Mouse (Mus musculus) embryo, embryonic 10 days (tissue): ENCODE results near the gene Klhdc7b.

ENCODE experiments used
- DNase-seq: peaks from one replicate; pipeline ENCODE4 v3.0.0-alpha.2; 2015; ENCODE audit warnings: low spot score

Gene Klhdc7b

DNA sequence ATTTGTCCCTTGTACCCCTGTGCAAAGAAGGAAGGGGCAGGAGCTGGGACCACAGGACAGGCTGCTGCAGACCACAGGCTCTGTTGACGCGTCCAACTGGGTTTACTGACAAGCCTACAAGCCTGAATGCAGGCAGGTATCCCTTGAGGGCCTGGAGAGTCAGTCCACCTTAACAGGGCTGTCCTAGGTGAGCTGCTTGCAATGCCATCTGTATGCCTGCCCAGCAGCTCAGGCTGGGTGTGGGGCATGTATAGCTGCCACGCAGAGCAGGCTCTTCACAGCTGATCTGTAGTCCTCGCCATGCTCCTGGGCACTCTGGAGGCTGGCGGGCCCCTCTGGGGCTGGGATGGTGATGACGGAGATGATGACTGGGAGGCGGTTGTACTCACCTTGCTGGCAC lies at the start of gene Klhdc7b:
Gene Klhdc7b, plus strand, starts transcription at position 301 of the 400 bp plus-strand sequence.
- no peak for DNase-seq

DNA sequence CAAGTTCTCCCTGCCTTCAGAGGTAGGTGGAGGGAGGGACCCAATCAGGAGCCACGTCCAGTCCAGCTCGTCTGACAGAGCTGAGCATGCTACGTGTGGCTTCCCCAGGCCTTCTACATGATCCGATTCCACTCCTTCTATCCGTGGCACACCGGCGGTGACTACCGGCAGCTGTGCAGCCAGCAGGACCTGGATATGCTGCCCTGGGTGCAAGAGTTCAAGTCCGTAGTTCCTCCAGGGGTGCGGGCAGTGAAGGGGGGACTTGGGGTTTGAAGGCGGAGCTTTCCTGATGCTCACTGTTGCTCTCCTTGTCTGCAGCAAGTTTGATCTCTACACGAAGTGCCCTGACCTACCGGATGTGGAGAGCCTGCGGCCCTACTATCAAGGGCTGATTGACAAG lies 48.3 kb upstream of the Klhdc7b start:
- DNase-seq: no peak

DNA sequence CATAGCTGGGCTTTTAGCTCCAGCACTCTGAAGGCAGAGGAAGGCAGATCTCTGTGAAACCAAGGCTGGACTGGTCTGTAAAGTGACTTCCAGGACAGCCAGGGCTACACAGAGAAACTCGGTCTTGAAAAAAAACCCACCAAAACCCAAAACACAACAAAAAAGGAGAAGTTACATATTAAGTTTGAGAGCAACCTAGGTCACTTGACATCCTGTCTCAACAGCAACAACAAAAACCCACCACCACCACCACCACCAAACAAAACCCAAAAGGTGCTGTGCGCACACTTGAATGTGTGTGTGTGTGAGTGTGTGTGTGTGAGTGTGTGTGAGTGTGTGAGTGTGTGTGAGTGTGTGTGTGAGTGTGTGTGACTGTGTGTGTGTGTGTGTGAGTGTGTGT lies 45.0 kb upstream of the Klhdc7b start:
- DNase-seq: no peak

DNA sequence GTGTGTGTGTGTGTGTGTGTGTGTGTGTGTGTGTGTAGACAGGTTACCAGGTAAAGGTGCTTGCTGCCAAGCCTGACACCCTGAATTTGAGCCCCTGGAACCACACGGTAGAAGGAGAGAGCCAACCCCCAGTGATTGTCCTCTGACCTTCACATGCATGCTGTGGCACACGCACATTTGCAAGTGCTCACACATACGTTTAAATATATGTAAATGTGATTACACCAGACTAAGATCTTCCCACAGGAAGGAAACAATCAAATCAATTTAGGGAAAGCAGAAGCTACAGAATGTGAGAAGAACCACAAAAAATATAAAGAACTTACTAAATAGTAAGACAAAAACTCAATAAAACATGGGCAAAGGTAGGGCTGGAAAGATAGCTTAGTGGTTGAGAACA lies 44.6 kb upstream of the Klhdc7b start:
- DNase-seq: no peak

DNA sequence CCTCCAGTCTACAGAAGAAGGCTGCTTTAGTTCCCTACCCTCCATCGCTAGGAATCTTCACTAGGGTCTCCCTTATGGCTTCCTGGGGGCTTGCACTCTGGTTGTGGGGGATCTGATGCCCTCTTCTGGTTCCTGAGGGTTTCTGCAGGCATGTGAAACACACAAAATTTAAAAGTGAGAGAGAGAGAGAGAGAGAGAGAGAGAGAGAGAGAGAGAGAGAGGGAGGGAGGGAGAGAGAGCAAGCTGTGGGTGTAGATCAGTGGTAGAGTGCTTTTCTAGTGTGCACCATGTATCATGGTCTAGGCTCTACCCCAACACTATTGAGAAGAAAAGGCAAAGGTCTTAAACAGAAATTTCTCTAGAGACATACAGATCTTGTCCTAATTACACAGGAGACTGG lies 43.0 kb upstream of the Klhdc7b start:
- DNase-seq: no peak

DNA sequence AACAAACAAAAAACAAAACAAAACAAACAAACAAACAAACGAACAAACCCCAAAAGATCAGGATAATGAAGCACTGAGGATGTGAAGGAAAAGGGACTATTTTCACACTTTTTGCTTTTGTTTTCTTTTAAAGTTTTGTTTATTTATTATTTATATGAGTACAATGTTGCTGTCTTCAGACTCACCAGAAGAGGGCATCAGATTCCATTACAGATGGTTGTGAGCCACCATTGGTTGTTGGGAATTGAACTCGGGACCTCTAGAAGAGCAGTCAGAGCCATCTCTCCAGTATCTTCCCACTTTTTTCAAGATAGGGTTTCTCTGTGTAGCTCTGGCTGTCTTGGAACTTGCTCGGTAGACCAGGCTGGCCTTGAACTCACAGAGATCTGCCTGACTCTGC lies 41.4 kb upstream of the Klhdc7b start:
- no peak for DNase-seq

DNA sequence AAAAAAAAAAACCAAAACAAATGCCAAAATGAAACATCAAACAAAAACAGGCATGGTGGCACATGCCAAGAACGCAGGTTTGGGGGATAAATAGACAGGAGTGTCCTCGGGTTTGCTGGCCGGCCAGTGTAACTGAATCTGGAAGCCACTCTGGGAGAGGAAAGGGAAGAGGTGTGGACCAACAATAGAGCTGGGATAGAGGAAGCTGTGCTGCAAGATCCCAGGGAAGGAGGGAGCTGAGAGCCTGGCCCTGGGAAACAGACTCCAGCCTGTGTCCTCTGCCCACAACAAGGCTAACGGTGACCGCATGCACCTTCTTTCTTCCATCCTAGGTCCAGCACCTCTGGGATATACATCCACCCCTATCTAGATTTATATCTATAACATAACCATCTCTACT lies 34.3 kb upstream of the Klhdc7b start:
- no peak for DNase-seq

DNA sequence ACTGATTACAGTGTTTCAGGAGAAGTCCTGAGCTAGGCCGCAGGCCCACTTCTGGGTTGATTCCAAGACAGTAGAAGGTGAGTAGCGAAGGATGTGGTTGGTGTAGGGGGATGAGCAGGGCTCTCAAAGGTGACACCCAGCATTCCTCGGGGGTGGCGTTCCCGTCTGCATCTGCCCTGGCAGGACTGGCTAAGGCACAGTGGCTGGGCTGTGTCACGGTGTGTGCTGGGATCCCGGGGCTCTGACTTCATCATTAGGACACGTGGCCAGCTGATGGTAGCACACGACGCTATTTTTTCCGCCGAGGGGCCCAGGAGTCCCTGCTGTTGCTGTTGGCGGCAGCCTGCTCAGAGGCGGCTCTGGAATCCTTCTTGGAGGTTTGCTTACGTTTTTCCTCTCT lies 33.4 kb upstream of the Klhdc7b start:
- no peak for DNase-seq

DNA sequence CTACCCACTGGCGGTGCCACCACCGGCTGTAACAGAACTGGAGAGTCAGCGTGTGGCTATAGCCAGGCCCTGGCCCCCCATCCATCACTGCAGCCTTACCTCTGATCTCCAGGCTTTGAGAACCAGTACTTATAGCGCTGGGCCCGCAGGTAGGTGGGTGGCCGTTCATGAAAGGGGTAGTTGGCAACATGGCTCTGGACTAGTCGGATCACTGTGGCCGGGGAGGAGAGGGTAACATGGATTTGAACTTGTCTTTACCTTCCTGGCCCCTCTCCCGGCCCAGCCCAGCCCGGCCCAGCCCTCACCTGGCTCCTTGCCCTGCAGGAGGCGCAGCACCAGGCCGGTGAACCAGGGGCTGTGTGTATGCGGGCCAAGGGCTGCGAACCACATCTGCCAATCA lies 32.7 kb upstream of the Klhdc7b start:
- no peak for DNase-seq

DNA sequence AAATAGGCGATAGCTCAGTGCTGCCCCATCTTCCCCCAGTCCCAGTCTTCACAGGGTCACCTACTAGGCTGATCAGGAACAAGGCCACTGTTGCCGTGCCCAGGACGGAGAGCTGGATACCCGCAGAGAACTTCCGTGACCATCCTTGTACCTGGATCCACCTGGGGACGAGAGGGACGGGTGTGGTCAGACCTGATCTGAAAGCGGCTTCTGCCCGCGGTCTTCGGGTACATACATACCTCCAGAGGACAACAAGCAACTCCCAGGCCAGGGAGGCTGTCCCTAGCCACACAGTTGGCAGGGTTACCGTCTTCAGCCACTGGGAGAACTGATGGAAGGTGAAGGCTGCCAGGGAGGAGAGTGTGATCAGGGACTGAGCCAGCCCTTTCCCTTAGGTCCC lies 31.9 kb upstream of the Klhdc7b start:
- DNase-seq: no peak

DNA sequence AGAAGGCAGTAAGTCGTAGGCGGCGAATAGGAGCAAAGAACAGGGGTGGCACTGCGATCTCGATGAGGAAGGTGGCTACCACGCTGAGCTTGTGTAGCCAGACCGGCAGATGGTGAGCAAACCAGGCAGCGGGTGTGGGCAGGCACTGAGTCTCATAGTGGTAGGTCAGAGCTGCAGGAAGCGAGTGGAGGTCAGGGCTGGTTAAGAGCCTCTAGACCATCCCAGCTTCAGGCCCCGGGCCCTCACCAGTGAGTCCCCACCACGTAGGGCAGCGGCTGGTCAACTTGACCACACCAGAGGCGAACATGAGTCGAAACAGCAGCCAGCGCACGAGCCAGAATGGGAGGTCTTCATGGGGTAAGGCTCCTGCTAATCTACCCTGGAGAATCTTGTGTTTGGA lies 30.9 kb upstream of the Klhdc7b start:
- no peak for DNase-seq

DNA sequence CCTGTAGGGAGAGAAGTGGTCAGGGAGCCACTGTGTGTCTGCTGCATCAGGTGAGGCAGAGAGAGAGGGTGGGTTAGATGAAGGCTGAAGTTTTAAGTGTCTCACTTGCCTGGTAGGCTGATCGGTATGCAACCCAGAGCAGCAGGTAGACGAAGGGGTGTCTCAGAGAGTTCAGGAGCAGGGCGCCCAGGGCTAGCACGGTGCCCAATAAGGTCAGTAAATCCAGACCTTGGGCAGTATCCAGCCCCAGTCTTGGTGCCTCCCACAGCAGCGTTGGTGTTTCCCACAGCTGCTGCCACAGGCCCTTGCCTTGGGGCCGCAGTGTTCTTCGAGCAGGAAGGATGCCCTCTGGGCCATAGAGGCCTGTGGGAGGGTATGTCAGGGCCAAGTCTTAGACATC lies 30.3 kb upstream of the Klhdc7b start:
- no peak for DNase-seq

DNA sequence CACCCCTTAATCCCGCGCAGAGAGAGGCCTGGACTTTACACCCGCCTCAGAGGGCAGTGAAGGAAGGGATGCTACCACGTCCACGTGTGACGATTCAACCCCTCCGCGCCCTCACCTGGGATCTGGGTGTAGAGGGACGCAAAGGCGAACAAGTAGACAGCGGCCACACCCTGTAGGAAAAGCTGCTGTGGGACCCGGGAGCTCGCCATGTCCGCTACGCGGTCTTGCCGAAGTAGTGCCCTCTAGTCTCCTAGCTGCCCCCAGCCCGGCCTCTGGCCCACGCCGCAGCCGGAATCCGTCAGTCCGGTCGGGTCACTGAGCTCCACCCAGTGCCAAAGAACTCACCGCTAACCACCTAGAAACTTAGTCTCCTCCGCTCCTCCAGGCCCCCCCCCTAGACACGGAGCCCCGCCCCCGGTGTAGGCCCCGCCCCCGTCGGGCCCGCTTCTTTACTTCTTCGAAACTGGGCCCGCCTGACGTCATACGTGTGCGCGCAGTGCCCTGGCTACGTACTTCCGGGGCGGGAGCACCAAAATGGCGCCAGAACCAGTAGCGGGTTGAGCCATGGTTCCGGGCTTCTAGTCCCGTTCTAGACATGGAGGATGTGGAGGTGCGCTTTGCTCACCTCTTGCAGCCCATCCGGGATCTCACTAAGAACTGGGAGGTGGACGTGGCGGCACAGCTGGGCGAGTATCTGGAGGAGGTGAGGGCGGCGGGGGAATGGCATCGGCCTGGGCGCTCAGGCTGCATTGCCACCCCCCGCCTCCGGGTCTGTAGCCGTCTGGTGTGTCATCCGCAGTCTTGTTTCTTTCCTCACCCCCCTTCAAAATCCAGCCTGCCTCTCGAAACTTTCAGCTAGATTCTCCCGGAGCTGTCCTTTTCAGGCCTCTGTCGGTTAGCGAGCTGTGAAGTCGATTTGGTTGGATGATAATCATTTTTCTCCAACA lies 29.2 kb upstream of the Klhdc7b start, which contains the start of the genes Lmf2 and Ncaph2:
Gene Lmf2, minus strand, starts transcription at position 419 of the 947 bp plus-strand sequence.
Gene Ncaph2, plus strand, starts transcription at position 479 of the 947 bp plus-strand sequence.
- peak; percentile 99 for DNase-seq

DNA sequence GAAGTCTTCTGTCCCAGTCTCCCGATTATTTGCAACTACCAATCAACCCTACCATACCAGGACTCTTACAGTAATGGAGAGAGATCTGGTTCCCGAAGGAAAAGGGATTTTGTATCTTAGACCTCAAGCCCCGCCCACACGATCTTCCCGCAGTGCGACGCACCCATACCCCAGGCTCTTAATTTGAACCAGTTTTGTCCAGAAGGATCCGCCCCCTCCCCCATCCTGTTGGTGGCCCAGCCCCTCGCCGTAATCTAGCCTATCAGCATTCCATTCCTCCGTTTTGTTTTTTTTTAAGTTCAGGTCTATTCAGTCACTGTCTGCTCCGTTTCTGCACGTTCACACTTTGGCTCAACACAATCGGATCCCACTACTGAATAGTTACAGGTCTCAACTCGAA lies 28.3 kb upstream of the Klhdc7b start:
- DNase-seq: peak; percentile 94

DNA sequence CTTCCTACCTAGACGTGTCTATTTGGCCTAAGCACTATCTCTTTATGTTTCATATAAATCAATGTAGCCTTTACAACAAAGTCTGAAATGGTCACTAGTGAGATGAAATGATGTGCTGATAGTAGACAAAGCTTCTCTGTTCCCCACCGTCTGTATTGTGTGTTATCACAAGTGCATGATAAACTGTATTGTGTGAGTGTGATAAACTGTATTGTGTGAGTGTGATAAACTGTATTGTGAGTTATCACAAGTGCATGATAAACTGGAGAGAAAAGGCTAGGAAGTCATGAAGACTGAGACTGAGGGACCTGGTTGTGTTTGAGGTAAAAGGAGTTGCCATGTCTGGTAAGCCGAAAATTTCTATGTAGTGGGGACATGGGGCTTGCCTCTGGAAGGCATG lies 25.9 kb upstream of the Klhdc7b start:
- no peak for DNase-seq

DNA sequence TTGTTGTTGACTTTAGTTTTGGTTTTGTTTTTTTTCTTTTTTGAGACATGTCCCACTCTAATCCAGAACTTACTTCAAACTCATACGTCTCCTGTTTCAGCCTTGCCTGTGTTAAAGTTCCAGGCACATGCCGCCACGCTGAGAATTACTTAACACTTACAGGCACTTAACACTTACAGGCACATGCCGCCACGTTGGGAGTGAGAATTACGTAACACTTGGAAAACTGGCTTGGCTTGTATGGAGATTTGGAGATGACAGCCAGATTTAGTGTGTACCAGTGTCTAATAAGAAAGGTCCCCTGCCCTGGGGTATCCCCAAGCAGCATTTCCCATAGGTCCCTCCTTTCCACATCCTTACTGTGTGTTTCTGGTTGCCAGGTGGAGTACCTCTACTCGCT lies 21.7 kb upstream of the Klhdc7b start:
- DNase-seq: no peak

DNA sequence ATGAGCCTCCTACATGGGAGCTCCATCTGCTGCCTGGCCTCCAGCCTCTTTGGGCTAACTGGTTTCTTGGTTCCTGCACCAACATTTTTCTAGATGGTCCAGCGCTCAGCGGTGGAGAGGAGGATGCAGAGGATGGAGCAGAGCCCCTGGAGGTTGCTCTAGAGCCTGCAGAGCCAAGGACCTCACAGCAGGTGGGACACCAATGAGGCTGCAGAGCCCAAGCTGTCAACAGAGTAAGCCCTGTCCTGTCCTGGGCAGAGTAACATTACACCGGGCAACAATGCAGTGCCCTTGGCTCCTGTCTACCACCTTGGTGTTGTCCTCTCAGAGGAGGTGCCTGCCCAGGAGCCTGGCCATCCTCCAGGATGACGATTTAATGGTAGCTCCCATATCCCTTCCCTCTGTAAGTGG lies 19.6 kb upstream of the Klhdc7b start:
- DNase-seq: no peak

DNA sequence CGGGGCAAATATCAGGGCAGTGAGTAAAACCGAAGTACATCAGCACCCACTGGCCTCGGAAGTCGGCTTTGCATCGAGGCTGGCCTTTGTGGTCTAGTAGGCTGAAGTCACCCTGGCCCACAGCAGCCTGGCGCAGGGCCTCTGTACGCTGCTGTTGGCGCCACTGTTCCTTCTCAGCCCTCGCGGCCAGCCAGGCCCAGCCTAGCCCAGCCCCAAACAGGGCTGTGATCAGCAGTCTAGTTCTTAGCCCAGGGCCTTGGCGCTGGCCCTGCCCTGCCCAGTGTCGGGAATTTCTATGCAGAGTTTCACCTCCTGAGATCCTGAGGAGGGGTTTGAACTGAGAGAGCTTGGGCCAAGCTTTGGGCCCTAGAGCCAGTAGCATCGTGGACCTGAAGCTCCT lies 12.6 kb upstream of the Klhdc7b start:
- no peak for DNase-seq

DNA sequence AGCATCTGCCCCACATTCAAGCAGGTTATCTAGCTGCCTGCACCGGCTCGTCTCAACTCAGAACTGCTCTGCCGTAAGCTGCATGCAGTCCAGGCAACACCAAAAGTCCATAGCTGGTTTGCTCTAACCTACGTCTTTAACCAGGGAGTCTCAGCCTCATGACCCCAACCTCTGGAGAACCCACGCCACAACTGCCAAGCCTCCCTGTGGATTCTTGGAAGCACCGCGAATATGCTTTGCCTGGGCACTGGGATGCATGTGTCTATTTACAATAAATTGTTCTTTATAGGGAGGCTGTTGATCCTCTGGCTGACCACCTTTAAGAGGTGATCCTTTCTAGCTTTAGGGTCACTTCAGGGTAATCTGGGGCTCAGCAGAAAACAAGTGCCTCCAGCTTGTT lies 12.2 kb upstream of the Klhdc7b start:
- DNase-seq: no peak

DNA sequence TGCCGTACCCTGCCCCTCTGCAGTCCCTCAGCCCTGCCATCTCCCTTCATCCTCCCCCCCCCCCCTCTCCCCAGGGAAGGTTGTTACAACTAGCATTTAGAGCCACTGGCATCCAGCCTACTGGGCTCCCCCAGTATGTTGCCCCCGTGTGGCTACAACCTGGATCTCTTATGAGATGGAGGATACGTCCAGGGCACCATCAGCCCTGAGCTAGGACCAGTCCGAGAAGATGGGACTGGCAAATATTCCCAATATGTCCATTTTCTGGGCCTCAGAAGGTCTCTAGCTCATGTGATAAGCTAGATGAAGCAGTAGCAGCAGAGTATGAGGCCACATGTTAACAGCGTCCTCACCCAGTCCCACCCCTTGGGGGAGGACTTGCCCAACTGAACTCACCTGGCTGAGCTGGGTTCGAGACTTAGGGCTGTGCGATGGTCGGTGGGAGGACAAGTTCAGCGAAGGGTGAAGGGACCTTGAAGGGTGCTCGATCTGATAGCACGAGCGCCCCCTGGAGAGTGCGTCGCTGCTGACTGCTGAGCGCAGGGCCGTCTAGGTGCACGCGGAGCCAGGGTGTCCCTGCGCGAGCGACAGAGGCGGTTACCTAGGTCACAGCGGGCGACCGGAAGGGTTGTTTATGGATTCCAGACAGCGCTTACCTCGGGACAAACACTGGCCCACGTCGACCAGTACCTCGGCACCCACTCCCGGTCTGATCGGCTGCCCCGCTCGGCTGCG lies 11.5 kb upstream of the Klhdc7b start:
- DNase-seq: peak; percentile 89

DNA sequence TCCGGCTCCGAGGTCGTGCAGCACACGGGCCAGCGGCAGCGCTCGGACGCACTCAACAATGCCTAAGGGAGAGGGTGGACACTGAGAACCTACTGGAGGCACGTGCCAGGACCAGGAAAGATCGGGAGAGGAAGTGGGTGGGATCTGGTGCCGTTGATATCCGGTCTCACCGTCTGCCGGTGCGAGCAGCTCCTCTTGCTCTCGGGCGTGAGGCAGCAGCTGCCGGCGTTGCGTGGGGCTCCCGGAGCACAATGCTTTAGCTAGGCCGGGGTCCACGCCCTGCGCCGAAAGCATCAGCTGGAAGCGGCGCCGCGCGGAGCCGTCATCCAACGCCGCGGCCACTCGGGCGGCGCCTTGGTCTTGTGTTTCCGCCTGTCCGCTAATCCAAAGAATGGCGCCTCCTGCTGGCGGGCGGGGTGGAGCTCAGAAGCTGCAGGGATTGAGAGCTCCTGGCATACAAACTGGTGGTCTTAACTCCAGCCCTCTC lies 10.9 kb upstream of the Klhdc7b start, which contains the start of gene Sco2:
Gene Sco2, minus strand, starts transcription at position 85 of the 487 bp plus-strand sequence.
- peak; percentile 91 for DNase-seq

DNA sequence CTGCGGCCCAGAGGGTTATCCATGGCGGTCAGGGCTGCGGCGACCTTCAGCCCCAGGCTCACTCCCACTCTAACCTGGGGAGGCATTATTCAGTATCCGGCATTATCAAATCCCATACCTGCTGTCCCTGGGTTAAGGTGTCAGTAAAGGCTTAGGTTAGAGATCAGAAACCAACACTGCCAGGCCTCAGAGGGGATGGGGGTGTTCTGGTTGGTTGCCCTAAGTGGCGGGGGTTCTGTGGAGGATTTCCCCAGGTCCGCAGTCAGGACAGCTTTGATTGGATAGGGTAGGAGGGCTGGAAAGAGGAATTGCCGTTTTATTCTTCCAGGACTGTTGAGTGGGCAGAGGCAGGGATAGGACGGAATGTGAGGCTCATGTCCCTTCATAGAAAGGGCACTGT lies 10.4 kb upstream of the Klhdc7b start:
- DNase-seq: no peak
